Mouse (Mus musculus) colon, adult 2 months (tissue): Measurements from ENCODE around the gene 2410002F23Rik. TPM values are rescaled to one million over a fixed set of nuclear protein-coding genes. Genes with fewer than 3 reads are reported as not detected.

Experiments used
- polyA plus RNA-seq: library from polyadenylated mRNA; depleted of rRNA; stranded (reverse); fragments of >200 nt; gene quantifications from 2 replicates; pipeline ENCODE4 v1.2.3, GENCODE M21; 2012; rRNA removed

2410002F23Rik gene
- polyA plus RNA-seq = 126 and 152 TPM in 2 replicates

DNA sequence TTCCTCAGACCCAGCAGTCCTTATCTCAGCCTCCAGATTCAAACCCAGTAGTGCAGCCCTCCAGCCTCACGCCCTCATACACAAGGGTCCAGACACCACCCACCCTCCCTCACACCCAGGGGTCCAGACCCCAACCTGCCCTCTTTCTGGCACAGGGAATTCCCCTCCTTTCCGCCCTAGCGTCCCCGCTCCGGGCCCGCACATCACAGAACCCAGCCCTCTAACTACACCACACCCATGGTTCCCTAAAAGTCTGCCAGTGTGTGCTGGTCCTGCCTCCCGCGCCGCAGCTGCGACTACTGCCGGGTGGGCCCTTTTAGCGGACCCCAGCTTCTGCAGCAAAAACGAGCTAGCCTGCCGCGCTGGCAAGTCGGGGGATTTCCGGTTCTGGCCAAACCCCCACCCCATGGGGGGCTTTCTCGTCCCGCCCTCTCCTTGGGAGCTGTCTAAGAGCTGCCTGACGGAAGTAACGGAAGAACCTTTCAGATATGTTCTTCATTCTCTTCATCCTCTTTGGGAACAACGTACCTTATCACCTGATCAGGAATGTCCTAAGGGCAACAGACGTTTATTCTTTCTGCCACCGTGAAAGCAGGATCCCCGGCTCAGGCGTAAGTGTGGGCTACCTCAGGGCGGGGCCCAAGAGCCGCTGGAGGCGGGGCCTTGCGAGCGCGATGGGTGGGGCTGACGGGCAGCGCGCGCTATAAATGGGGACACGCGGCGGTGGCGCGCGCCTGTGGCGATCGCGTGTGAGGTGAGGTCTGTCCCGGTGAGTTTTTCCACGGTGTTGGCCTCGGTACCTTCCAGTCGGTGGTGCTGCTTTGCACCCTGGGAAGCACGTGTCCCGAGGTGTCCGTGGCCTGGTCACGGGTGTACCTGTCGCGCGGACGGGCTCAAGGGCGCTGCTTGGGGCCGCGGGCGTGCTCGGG is at the start of gene 2410002F23Rik, which contains the start of gene 1700028J19Rik:
Gene 2410002F23Rik (plus strand): TSS at position 668 of the 929 bp plus-strand sequence.
Gene 1700028J19Rik (minus strand): TSS at position 641 of the 929 bp plus-strand sequence.

DNA sequence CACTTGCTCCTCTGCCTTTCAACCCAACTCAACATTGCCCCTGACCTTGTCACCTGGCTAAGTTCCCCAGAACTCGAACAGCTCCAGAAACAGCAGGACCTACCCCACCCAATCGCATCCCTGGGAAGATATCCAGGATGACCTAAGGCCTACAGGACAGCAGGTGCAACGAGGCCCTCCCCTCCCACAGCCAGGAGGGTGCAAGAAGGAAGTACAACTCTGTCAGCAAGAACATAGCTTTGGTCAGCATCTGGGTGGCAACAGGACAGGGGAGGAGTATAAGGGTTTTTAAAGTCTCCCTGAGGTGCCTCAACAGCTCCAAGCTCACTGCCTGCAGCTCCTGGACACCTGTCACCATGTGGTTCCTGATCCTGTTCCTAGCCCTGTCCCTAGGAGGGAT is 48.6 kb upstream of the 2410002F23Rik start, which contains the start of gene Klk1b3:
Gene Klk1b3 (plus strand): TSS at position 301 of the 400 bp plus-strand sequence.

DNA sequence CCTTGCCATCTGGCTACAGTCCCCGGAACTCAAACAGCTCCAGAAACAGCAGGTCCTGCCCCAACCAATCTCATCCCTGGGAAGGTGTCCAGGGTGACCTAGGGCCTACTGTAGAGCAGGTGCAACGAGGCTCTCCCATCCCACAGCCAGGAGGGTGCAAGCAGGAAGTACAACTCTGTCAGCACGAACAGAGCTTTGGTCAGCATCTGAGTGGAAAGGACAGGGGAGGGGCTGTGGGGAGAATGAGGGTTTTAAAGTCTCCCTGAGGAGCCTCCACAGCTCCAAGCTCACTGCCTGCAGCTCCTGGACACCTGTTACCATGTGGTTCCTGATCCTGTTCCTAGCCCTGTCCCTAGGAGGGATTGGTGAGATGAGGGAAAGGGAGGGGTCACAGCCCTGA is 39.4 kb upstream of the 2410002F23Rik start, which contains the start of gene Klk1b4:
Gene Klk1b4 (plus strand): TSS at position 301 of the 400 bp plus-strand sequence.

DNA sequence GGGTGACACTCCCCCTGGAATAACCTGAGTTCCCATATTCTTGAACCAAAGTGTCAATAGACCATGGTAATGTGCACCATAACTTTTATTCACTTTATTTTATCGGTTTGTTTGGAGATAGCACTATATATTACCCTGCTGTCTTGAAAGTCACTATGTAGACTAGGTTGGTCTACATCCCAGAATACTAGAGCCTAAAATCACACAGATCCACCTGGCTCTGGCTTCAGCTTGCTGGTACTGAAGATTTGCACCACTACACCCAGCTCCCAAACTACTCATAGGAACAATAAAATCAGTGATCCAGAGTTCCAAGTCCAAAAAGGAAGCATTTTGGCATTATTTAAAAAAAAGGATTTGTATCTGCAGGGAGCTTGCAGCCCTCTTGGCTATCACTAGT is 30.9 kb upstream of the 2410002F23Rik start, which contains the start of gene Klk1b5:
Gene Klk1b5 (plus strand): TSS at position 301 of the 400 bp plus-strand sequence.

DNA sequence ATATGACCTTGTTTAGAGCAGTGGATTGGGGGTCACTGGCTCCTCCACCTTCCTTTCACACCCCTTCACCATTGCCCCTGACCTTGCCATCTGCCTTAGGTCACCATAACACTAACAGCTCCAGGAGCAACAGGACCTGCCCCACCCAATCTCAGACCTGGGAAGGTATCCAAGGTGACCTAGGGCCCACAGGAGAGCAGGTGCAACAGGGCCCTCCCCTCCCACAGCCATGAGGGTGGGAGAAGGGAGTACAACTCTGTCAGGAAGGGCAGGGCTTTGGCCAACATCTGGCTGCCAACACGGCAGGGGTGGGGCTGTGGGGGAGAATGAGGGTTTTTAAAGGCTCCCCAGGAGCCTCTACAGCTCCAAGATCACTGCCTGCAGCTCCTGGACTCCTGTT is 21.4 kb upstream of the 2410002F23Rik start, which contains the start of gene Klk1:
Gene Klk1 (plus strand): TSS at position 285 of the 400 bp plus-strand sequence.

DNA sequence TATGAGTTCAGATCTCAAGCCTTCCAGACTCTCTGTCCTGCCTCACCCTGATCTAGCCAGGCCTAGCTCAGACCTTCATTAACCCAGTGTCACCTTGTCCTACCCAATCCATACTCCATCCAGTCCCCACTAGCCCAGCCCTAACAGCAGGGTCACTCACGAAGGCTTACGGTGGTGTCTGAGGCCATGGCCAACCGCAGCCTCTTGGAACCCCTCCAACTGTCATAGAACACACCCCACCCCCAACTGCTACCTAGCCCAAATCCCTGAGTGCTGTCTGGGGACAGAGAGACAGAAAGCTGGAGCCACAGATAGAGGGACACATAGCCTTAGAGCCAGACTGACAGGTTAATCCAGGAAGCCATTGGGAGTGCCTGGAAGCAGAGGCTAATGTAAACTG is 10.6 kb upstream of the 2410002F23Rik start, which contains the start of gene Gm36864:
Gene Gm36864 (plus strand): TSS at position 269 of the 400 bp plus-strand sequence.

DNA sequence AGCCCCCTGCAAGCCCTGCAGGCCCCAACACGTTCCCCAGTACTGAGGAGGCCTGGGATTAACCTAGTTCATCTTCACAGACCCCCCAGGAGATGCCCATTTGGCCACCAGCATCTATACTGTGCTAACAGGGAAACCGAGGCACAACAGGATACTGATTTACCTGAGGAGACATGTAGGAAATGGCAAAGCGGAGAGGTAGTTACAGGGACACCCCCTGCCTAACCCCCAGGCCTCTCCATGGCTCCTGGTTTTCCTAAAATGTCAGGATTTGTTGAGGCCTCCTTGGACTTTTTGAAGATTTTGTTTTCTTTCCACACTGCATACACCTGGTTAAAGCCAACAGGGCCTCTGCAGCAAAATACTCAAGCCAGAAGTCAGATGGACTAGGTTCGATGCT is 10.8 kb downstream of the 2410002F23Rik start, which contains the start of gene Acp4:
Gene Acp4 (minus strand): TSS at position 101 of the 400 bp plus-strand sequence.

DNA sequence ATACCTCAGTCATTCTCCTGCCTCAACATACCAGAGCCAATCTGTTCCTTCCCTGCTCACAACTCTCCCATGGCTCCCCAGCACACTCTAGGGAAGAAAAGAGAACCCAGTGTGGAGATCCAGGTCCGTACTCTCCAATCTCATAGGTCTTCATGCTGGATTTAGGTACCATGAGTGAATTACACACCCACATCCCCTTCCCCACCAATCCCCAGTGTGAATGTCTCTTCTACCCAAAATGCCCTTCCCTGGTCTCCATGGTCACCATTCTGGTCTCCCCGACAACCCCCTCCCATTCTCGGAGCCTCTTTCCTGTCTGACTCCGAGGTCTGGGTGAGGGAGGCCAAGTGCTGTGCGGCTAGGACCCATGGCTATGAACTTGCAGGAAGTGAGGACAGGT is 14.6 kb downstream of the 2410002F23Rik start, which contains the start of gene Gm15517:
Gene Gm15517 (plus strand): TSS at position 301 of the 400 bp plus-strand sequence.

Other genes with a start within 250 kb of the 2410002F23Rik start
- gene Klk1b26, start 234.6 kb upstream of the 2410002F23Rik start, polyA plus RNA-seq = not detected in 2 replicates
- gene Klk1b27, start 194.4 kb upstream of the 2410002F23Rik start, polyA plus RNA-seq = 0.17 TPM in 1 of 2 replicates, not detected in the other
- gene Klk1b21, start 144.4 kb upstream of the 2410002F23Rik start, polyA plus RNA-seq = 0.14 TPM in 1 of 2 replicates, not detected in the other
- gene Klk1b22, start 134.0 kb upstream of the 2410002F23Rik start, polyA plus RNA-seq = 6.3 TPM in 1 of 2 replicates, not detected in the other
- 0.15 and 0.17 TPM in 2 replicates for gene Klk1b16, start 110.0 kb upstream of the 2410002F23Rik start, polyA plus RNA-seq
- 0.31 and 0.54 TPM in 2 replicates for gene Klk1b24, start 58.5 kb upstream of the 2410002F23Rik start, polyA plus RNA-seq
- 0.27 and 2.0 TPM in 2 replicates for gene Klk1b3, start 48.5 kb upstream of the 2410002F23Rik start, polyA plus RNA-seq
- 3.6 and 4.2 TPM in 2 replicates for gene Klk1b4, start 39.3 kb upstream of the 2410002F23Rik start, polyA plus RNA-seq
- 1.4 and 6.7 TPM in 2 replicates for gene Klk1b5, start 30.8 kb upstream of the 2410002F23Rik start, polyA plus RNA-seq
- 4,020 and 5,229 TPM in 2 replicates for gene Klk1, start 21.4 kb upstream of the 2410002F23Rik start, polyA plus RNA-seq
- 0.22 and 0.31 TPM in 2 replicates for gene Gm36864, start 10.5 kb upstream of the 2410002F23Rik start, polyA plus RNA-seq
- gene 1700028J19Rik, start within 50 bp of the 2410002F23Rik start, polyA plus RNA-seq = 2.2 and 3.5 TPM in 2 replicates
- gene Acp4, start 10.7 kb downstream of the 2410002F23Rik start, polyA plus RNA-seq = not detected in 2 replicates
- gene Gm15517, start 14.7 kb downstream of the 2410002F23Rik start, polyA plus RNA-seq = not detected in 2 replicates
- 5.3 and 6.9 TPM in 2 replicates for gene Clec11a, start 60.2 kb downstream of the 2410002F23Rik start, polyA plus RNA-seq
- 1.1 TPM in 2 replicates for gene Shank1, start 63.5 kb downstream of the 2410002F23Rik start, polyA plus RNA-seq
- 3.2 and 3.5 TPM in 2 replicates for gene Syt3, start 137.4 kb downstream of the 2410002F23Rik start, polyA plus RNA-seq
- gene 1700008O03Rik, start 139.1 kb downstream of the 2410002F23Rik start, polyA plus RNA-seq = 0.87 and 0.89 TPM in 2 replicates
- gene Lrrc4b, start 182.3 kb downstream of the 2410002F23Rik start, polyA plus RNA-seq = 4.8 and 6.8 TPM in 2 replicates
- 0.23 and 0.88 TPM in 2 replicates for gene Aspdh, start 218.7 kb downstream of the 2410002F23Rik start, polyA plus RNA-seq
- 136 and 144 TPM in 2 replicates for gene Josd2, start 221.3 kb downstream of the 2410002F23Rik start, polyA plus RNA-seq
- 291 and 327 TPM in 2 replicates for gene Emc10, start 249.8 kb downstream of the 2410002F23Rik start, polyA plus RNA-seq
- gene Fam71e1, start 249.9 kb downstream of the 2410002F23Rik start, polyA plus RNA-seq = 4.4 and 6.2 TPM in 2 replicates